Mouse (Mus musculus) R1 (cell line): ENCODE data around the gene Ammecr1.

Source experiments
- DNase-seq: peaks from one replicate; pipeline ENCODE4 v3.0.0-alpha.2; 2018; ENCODE audit warnings: low read depth, low spot score

Gene Ammecr1

DNA sequence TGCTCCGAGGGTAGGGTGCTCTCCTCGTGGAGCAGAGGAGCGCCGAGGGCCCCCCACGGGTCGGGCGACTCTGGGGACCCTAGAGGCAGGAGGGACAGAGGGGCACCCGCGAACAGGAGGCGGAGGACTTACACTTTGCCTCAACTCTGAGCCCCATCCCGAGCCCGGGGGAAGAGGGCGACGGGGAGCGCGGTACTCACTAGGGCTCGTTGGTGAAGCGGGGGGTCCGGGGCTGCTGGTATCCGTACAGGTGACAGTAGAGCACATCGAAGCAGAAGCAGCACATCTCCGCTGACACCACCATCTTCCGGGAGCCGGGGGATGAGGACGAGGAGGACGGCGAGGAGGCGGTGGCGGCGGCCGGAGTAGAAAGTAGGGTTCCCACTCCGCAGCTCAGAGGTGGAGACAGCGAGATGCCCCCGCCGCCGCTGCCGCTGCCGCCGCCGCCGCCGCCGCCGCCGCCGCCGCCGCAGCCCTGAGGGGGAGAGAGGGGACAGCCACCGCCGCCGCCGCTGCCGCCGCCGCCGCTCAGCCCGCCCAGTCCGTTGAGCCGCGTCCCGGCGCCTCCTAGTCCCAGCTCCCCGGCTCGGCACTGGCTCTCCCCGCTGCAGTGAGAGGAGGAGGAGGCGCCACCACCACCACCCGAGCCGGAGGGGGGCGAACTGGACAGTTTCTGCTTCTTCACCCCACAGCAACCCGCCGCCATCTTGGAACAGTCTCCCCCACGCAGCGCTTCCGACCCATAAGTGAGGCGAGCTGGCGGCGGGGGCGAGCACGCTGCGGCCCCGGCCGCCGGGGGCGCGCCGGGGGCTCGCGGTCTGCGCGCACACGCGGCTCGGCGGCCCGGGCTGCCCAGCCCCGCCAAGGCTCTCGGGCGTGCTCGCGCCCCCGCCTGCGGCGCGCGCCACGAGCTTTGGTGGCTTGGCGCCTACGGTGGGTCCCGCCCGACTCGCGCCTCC, at the start of gene Ammecr1:
Ammecr1 (minus strand) TSS at position 721 of the 959 bp plus-strand sequence.
- peak; percentile 66 for DNase-seq

DNA sequence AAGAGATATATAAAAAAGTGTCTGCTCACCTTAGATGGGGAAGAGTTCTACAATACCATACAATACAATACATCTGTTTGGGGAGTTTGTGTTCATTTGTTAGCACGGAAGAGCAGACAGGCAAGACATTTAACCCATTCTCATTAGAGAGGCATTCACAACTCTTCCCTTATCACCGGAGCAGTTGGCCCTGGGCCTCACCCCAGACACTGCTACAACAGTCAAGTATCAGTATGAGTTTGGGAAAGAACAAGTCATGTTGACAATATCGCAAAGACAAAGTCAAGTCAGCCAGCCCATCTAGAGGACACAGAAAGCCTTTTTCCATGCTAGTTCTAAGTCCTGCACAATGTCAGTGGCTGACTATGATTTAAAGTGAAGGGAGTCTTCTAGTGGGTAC, 47.6 kb upstream of the Ammecr1 start:
- DNase-seq = no peak

DNA sequence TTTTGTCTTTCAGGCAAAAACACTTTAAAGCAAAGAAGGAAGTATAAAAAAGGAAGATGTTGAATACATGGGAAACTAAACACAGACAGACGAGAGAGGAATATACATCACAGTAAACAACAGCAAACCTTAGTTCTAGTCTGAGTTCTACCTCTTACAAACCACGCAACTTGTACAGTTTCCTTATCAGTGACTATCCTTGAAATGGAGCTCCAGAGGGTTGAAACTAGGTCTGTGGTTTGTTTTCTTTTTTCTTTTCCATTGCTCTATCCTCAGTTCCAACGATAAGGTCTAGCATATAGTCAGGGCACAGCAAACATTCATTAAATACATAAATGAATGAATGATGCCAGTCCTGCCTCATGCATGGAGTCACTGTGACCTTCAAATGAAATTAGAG, 45.8 kb upstream of the Ammecr1 start:
- DNase-seq = no peak

DNA sequence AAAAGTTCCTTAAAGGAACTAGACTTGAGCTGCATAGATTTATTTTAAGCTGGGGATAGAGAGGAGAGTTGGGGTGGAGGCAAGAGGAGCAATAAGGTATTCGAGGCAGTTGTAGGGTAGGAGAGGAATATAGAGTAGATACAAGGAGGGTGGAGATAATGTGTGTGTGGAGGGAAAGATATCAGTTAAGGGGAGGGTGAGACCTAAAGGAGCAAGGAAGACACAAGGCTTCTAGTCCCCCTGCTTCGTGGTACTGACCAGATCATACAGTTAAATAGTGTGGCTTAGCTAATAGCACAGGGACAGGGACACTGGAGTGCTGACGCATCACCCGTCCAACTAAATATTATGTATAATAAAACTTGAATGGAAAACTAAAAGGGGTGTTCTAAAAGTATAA, 45.3 kb upstream of the Ammecr1 start:
- DNase-seq = no peak

DNA sequence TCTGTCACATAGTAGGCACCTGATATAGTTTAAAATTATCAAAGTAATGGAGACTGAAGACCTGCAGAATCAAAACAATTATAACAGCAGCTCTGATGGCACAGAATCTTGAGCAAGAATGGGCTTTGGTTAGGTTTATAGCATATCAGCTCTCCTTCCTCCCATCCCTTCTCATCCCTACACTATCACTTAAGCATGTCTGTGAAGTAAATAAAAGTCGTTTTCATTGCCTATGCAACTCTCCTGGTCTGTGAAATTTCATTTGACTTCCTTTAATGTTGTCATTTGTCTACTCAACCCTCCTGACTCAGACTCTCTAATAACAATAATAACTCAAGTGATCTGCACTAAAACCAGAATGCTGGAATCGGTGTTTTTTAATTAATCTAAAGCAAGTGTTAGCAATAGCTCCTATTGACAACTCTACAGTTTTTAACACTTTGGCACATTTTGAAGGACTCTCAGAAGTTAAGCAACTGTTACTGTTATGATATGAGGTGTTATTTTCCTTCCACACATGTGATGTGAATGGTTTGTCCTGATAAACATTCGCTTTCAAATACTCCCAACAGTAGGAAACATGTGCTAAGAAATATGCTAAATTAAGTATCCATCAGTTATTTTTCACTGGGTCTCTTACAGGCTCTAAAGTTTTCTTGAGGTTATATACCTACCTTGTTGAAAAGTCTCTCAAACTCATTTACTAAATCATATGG, 37.8 kb upstream of the Ammecr1 start:
- DNase-seq = no peak

DNA sequence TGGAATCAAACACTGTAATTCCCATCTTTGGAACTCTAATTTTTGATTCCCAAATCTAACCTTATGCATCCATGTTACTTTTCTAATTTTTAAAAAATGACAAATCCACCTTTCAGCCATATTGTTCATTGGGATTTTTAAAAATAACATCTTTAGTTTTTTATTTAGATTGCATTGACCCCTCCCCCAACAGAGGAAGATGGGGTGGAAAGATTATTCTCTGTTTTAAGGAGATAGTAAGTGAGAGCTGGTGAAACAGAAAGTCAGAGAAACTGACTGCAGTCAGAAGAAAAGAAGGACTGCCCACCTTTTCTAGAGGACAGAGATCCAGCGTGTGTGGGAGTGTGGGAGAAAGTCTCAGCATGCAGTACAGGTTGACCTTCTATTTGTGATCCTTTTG, 30.7 kb upstream of the Ammecr1 start:
- DNase-seq = no peak

DNA sequence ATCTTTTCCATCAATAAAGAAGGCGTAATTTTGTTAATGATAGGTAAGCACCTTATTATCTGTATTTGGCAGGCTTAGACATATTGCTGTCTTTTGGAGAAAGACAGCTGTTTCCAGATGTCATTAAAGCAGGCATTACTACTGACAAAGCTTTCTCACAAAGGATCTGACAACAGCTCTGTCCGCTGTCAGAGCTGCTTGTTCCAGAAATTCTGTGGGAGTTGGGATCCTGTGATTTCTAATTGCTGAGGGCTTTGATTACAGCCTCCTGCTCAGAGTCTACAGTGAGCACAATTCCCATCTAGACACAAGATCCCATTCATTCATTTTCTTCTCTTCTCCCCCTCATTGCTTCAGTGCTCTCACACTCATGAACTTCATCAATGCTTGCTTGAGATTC, 28.0 kb upstream of the Ammecr1 start:
- DNase-seq = no peak

DNA sequence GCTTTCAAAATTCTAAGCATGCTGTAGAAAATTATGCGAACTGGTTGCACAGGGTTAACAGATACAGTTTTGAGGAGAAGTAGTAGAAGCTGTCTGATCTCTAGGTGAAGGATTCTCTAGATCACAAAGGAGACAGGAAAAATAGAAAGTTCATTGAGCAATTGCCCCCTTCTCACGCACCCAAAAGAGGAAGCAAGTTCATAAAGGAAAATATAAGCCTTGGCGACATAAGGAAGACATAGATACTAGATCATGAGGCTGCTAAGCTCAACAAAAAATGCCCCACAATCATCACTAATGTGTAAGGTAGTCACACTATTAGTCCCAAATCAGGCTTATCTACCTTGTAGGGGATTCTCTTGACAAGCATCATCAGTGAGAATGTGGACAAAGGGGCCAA, 17.6 kb upstream of the Ammecr1 start:
- DNase-seq = no peak

DNA sequence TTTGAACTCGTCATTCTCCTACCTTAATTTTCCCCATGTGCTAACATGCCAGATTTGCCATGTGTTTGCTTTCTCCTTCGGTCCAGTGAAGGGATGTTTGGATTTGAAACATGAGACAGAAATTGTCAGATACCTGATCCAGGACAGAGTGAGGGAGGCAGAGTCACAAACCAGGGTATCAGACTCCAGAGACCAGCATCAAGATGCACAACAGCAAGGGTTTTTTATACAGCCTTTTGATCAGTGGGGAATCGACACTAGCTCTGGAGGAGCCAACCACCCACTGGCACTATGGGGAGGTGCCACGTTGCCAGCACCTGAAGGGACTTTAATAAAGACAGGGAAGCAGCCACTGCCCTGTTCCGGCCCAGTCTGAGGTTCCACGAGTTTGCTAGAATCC, 17.1 kb upstream of the Ammecr1 start:
- DNase-seq = no peak

DNA sequence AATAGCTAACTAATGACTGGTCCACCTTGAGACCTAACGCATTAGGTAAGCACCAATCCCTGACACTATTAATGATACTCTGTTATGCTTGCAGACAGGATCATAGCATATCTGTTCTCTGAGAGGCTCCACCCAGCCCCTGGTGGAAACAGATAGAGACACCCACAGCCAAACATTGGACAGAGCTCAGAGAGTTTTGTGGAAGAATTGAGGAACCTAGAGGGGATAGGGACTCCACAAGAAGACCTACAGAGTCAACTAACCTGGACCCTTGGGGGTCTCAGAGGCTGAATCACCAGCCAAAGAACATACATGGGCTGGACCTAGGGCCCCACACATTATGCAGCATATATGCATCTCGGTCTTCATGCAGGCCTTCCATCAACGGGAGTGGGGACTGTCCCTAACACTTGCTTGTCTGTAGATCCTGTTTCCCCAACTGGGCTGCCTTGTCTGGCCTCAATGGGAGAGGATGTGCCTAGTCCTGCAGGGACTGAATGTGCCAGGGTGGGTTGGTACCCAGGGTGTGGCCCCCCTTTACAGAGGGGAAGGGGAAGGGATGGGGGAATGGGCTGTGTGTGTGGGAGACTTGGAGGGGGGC, 15.1 kb upstream of the Ammecr1 start:
- no peak for DNase-seq

DNA sequence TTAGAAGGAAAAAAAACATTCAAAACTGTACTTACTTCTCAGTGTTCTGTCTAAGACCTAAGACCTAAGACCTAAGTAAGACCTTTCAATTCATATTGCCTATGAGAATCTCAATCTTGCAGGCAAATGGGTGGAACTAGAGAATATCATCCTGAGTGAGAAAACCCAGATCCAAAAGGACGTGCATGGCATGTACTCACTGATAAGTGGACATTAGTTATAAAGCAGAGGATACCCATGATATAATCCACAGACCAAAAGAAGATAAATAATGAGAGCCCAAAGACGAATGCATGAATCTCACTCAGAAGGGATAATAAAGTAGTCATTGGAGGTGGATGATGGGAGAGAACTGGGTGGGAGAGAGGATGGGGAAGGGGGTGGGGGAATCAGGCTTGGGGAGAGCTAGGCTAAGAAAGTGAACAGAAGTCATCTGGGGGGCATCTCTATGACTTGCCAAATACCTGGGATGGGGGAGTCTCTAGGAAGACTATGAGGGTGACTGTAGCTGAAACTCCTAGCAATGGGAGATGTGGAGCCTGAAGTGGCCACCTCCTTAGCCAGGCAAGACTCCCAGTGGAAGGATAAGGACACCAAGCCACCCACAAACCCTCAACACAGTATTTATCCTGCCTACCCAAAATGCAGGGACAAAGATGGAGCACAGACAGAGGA, 14.5 kb upstream of the Ammecr1 start:
- no peak for DNase-seq

DNA sequence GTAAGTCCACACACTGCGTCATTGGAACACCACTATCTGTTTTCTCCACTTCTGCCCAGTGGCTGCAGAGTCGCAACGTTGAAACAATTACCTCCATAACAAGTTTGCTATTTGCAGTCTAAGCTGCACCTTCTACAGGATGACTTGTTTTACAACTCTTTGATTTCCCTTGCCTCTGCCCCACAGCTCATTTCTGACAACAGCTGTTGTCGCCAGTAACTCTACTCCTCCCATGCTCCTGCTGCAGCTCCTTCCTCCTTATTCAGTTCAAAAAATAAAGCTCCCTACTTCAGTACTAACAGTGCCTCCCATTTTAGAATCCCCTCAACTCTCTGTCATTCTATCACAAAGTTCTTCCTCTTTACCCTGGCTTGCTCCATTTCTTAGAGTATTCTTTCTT, 12.7 kb upstream of the Ammecr1 start:
- no peak for DNase-seq

DNA sequence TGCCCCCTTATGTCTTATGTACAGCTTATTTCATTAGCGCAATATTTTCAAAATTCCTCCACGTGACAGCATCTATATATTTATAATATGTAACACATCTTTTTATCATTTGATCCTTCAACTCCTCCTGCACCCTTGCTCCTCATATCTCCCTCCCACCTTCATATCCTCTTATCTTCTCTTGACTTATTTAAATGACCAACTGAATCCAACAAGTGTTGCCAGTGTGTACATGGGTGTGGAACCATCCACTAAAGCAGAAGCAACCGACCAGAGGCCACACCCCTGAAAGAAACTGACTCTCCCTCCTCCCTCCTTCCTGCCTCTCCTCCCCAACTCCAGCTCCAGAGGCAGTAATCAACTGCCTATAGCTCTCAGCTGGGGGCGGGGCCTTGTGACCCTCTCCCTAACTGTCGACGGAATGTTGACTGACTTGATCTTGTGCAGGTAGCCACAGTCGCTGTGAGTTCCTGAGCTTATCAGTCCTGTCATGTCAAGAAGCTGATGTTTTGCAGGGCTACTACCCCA, 6.0 kb upstream of the Ammecr1 start:
- peak; percentile 32 for DNase-seq

DNA sequence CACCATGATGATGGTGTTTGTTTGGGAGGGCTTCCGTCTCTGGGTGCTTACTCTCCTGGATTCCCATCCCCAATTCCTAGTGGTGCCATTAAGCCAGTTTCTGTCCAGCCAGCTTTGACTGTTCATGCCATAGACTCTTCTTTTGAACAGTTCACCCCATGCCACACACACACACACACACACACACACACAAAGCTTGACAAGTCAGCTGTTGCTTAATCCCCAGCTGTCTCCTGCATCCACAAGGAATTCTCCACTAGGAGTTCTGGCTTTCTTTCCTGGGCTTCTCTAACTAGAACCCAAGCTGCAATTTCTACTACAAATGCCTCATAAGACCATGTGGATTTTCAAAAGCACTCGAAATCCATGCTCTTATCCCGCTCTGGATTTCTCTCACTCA, 5.2 kb upstream of the Ammecr1 start:
- DNase-seq = no peak

DNA sequence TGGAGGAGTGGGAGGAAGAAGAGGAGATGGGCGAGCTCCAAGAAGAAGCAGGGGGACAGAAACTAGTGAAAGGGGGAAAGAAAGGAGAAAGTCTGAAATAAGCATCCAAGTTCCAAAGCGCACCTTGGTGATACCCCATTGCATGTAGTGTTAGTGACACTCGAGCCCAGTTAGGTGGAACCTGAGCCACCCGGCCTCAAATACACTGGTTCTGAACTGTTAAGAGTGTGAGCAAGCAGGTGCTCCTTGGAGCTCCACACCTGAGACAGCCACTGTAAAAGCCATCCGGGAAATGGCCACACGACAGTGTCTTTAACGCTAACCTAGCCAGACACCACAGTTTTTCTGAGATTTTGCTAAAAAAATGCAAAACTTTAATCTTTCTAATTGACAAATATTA, 539 bp upstream of the Ammecr1 start:
- DNase-seq = no peak

DNA sequence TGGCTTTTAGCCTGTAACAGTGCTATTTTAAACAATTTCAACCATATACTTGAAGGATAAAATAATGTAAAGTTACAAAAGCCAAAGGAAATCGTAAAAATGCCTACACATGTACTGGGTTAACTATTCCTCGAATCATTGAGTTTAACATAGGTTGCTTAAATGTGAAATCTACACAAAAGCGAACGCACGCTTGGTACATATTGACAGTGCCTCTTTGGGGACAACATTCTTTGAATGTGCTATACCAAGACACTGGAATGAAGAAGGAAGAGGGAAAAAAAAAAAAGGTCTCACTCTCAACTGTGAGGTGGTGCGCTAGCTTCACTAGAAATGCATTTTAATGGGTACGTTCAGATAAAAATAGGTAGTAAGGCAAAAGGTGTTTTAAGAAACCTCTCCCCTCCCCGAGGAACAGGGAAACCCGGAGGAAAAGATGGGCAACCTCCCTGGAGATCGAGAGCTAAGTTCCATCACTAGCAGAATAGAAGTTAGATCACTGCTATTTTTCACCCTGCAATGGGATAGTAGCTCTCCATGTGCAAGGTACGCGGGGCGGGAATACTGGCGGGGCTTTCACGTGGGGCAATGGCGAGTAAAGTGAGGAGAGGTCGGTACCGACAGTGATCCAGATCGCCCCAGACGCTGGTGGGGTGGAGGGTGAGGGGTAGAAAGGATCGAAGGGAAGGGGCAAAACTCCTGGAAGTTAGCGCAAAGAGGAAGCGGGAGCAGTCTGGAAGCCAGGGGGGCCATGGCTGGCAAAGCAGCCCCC, 1.1 kb downstream of the Ammecr1 start:
- peak; percentile 2 for DNase-seq

DNA sequence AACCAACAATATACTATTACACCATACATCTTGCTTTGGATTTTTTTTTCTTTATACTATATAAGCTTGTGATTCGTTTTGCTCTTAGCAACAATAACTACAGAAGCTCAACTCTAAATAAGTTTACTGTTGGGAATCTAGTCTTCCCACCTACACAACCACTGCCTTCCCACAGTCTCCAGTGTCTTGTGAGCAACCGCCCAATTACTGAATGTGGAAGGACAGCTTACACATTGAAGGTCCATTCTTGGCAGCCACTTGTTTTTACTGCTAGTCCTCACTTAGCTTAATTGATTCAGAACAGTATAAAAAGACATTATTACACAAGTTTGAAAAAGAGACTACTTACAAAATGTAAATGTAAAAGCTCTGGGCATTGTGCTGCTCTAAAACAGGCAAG, 6.1 kb downstream of the Ammecr1 start:
- no peak for DNase-seq

DNA sequence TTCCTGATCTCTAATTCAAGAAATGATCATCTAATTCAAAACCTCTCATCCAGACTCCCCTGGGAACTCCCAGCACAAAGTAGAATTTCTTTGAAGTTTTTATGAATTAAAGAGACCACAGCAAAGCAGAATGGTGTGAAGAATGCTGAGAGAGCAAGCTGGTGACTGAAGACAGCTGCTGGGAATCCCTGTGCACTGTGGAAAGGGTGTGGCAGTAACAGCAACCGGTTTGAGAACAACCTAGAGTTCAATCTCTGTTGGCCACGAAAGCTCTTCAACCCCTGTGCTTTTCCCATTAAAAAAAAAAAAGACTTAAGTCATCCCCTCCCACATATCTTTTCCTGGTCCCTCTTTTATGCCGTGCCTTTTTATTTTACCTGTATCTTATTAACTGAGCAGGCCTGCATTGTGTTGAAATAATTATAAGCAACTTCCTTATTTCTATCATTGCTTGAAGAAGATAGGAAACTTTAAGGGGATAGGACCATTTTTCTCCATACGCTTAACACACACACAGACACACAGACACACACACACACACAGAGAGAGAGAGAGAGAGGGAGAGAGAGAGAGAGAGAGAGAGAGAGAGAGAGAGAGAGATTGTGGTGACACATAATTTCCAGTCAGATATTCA, 6.7 kb downstream of the Ammecr1 start:
- no peak for DNase-seq

DNA sequence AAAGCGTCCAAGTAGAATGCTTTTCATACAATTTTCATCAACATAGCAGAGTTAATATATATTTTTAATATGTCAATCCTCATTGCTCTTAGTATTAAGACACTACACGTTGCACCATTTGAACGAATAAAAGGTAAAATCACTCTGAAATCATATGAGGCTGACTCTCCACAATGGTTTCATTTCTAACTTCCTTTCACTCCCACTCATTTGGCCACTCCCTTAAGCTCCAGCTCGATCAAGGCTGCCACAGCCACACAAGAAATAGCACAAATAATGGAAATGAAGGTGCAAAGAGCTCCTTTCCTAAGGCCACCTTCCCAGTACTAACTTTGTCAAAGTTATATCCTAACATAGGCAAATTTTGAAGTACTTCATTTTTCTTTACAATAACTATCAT, 38.1 kb downstream of the Ammecr1 start:
- no peak for DNase-seq

DNA sequence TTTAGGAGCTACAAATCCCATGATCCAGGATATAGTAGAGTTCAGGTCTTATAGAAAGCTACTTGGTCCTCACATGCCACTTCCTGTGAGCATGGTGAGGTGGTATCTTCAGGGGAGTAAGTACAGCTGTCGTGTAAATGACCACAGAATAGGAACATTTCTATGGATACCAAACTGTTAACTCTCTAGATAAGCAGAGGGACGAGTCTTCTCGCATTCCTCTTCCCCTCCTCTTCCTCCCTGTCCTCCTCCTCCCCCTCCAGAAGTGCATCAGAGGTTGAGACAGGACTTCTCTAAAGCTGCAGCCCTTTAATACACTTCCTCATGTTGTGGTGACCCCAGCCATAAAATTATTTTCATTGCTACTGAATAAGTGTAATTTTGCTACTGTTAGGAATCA, 49.1 kb downstream of the Ammecr1 start:
- no peak for DNase-seq
